Mouse (Mus musculus) neural tube, embryonic 14.5 days (tissue): ENCODE data around the gene Cfap69. TPM values are rescaled to one million over a fixed set of nuclear protein-coding genes. Genes with fewer than 3 reads are reported as not detected.

Experiments used
- ATAC-seq: fragments of 200-750 bp; cut with Nextera tagmentation; 2 replicates; pipeline ENCODE4 v1.8.0; 2017; ENCODE audit warnings: low read depth, mild to moderate bottlenecking, moderate TSS enrichment, moderate library complexity
- H3K27ac ChIP-seq: fragments of 300-500 bp; sonication (generic); 2 replicates; pipeline ENCODE4 v1.5.1; 2014; ENCODE audit warnings: low read depth, mild to moderate bottlenecking, control low read depth, low read length, moderate library complexity, mixed read lengths
- H3K27me3 ChIP-seq: fragments of 300-500 bp; sonication (generic); 2 replicates; pipeline ENCODE4 v1.6.1; 2014; ENCODE audit warnings: low read length; ENCODE audit not compliant: control insufficient read depth, insufficient read depth
- H3K36me3 ChIP-seq: fragments of 300-500 bp; sonication (generic); 2 replicates; pipeline ENCODE4 v1.6.1; 2014; ENCODE audit warnings: low read length, mixed read lengths; ENCODE audit not compliant: control insufficient read depth, insufficient read depth
- H3K4me1 ChIP-seq: fragments of 300-500 bp; sonication (generic); 2 replicates; pipeline ENCODE4 v1.6.1; 2014; ENCODE audit warnings: low read length; ENCODE audit not compliant: control insufficient read depth, insufficient read depth
- H3K4me2 ChIP-seq: fragments of 300-500 bp; sonication (generic); 2 replicates; pipeline ENCODE4 v1.6.1; 2014; ENCODE audit warnings: mild to moderate bottlenecking, low read depth, low read length, control low read depth
- H3K4me3 ChIP-seq: fragments of 300-500 bp; sonication (generic); 2 replicates; pipeline ENCODE4 v1.5.1; 2014; ENCODE audit warnings: low read depth, low read length, control low read depth, mixed read lengths
- H3K9ac ChIP-seq: fragments of 300-500 bp; sonication (generic); replicated peaks from 2 replicates; pipeline ENCODE4 v1.6.1; 2014; ENCODE audit warnings: low read depth, mild to moderate bottlenecking, control low read depth, low read length, mixed read lengths
- H3K9me3 ChIP-seq: fragments of 300-500 bp; sonication (generic); 2 replicates; pipeline ENCODE4 v1.6.1; 2016; ENCODE audit warnings: low read length; ENCODE audit not compliant: control insufficient read depth
- WGBS: fragments of 180-500 bp; shearing (Covaris S2); extraction: QIAGEN DNeasy Blood & Tissue Kit; methylation state at CpG from one replicate; pipeline ENCODE4 v1.1.7; 2014; 5-methylcytosine and 5-hydroxymethylcytosine counted together
- polyA plus RNA-seq: library from polyadenylated mRNA; unstranded; fragments of >200 nt; fragmentation: Nextera tagmentation; extraction: Ambion mirVana; gene quantifications from 2 replicates; pipeline ENCODE4 v1.2.1, GENCODE M21; 2014

Cfap69 gene
- polyA plus RNA-seq, 1 experiment from 2014 or later = 14.2 TPM

DNA sequence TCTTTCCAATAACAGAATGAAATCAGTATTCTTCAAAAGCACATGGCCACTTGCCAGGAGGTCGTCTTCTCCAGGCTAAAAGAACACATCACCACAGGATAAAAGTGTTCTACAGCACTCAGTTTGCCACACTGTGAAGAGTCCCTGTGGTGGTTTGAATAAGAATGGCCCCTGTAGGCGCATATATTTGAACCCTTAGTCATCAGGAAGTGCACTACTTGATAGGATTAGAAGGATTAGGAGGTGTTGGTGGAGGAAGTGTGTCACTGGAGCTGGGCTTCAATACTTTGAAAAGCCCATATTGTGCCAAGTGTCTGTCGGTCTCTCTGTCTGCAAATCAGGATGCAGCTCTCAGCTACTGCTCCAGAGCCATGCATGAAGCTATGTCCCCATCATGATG is 123.7 kb downstream of the Cfap69 start:
- H3K36me3 ChIP-seq = peaks cover 14% of the 10 kb centered on the region; the same call in 1 of the 2 replicates
- no peaks in the 10 kb centered on the region for H3K4me1 ChIP-seq
- H3K9ac ChIP-seq = no peak overlapping the region
- H3K27me3 ChIP-seq = no peaks in the 10 kb centered on the region
- H3K9me3 ChIP-seq = no peaks in the 10 kb centered on the region
- no peak overlapping the region for H3K4me3 ChIP-seq
- H3K4me2 ChIP-seq = no peak overlapping the region
- ATAC-seq = no peak
- no peak overlapping the region for H3K27ac ChIP-seq
- whole genome bisulfite sequencing = 80% methylated on average over 3 of the region's 3 CpGs

DNA sequence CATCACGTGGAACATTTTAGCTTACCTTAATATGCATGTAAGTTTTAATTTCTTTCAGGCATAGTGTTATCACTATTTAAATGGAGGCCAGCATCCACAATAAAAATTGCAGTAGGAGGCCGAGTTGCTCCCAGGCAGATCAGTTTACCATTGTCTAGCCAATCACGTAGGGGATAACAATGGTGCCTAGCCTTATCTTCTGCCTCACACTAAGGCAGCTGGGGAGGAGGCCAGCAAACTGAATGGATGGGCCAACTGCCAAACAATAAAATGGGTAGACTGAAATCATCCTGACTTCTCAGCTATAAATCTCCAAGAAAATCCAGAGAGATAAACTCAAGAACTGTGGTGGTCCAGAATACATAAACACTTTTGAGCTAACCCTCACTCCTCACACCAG is 124.3 kb downstream of the Cfap69 start:
- WGBS = 71% methylated on average over 3 of the region's 3 CpGs
- H3K9me3 ChIP-seq = no peaks in the 10 kb centered on the region
- H3K9ac ChIP-seq = no peak overlapping the region
- no peak overlapping the region for H3K4me2 ChIP-seq
- H3K36me3 ChIP-seq = peaks cover 14% of the 10 kb centered on the region; the same call in 1 of the 2 replicates
- H3K4me3 ChIP-seq = no peak overlapping the region
- no peaks in the 10 kb centered on the region for H3K27me3 ChIP-seq
- no peak overlapping the region for H3K27ac ChIP-seq
- no peaks in the 10 kb centered on the region for H3K4me1 ChIP-seq
- ATAC-seq = no peak

DNA sequence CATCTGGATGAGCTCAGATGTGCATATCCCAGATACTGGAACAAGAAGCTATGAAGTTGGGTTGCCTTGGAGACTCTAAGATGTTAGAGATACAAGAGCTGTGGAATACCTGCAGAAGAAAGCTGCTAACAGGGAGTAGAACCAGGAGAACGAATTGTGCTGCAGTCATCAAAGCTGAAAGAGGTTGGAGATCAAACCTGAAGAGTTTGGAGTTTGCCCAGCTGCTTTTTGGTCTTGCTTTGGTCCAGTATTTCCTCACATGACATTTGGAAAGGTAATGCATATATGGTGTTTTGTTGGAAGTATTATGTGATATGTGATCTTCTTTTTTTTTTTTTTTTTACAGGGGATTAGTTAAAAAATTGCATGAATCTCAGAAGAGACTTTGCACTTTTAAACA is 127.9 kb downstream of the Cfap69 start:
- no peaks in the 10 kb centered on the region for H3K27me3 ChIP-seq
- 0 out of 2 replicates have a peak, but pooled peaks cover 3% of the 10 kb centered on the region for H3K36me3 ChIP-seq
- no peaks in the 10 kb centered on the region for H3K9me3 ChIP-seq
- H3K9ac ChIP-seq = no peak overlapping the region
- no peaks in the 10 kb centered on the region for H3K4me1 ChIP-seq
- ATAC-seq = no peak
- H3K4me2 ChIP-seq = no peak overlapping the region
- 97% methylated on average over 1 of the region's 1 CpGs for WGBS
- H3K27ac ChIP-seq = no peak overlapping the region
- H3K4me3 ChIP-seq = no peak overlapping the region

DNA sequence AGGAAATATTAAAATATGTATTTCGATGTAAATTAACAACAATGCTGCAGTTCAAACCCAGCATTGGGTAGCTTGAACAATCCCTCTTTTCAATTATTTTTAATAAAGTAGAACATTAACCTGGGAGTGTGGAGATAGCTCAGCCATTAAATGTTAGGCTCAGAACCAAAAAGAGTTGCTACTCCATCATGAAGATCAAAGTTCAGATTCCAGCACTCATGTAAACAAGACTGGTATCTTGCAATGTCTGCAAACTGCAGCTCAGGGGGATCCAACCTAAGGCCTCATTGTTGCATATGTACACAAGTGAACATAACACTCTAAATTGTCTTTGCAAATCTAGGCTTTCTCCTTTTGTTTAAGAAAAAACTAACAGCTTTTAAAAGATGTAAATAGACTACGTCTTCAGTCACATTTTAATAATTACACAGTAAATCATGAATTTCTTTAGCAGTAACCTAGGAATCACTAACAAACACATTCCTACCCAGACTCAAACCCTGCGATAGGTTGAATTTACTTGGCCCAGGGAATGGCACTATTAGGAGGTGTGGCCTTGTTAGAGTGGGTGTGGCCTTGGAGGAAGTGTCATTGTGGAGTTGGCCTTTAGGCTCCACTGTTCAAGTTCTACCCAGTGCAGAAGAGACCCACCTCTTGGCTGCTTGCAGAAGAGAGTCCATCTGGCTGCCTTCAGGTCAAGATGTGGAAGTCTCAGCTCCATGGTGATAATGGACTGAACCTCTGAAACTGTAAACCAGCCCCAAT is 130.2 kb downstream of the Cfap69 start:
- ATAC-seq = no peak
- Histone ChIP-seq H3K36me3 (no peaks in the 10 kb centered on the region), H3K4me2 (no peak overlapping the region), H3K27ac (no peak overlapping the region), H3K9ac (no peak overlapping the region), H3K4me1 (no peaks in the 10 kb centered on the region), H3K27me3 (no peaks in the 10 kb centered on the region), H3K4me3 (no peak overlapping the region), H3K9me3 (no peaks in the 10 kb centered on the region)
- WGBS = 94% methylated on average over 3 of the region's 3 CpGs

Other genes with a start within 250 kb of the Cfap69 start
- 51.9 and 53.5 TPM in 2 replicates for gene Cdk14, start 243.9 kb downstream of the Cfap69 start, polyA plus RNA-seq
- gene 1700015F17Rik, start 185.1 kb downstream of the Cfap69 start, polyA plus RNA-seq = 0.33 TPM in 1 of 2 replicates, not detected in the other
- gene Cldn12, start 149.3 kb downstream of the Cfap69 start, polyA plus RNA-seq = 17.0 and 19.3 TPM in 2 replicates
- 21.7 and 23.4 TPM in 2 replicates for gene Gtpbp10, start 104.7 kb downstream of the Cfap69 start, polyA plus RNA-seq
- 14.1 and 14.9 TPM in 2 replicates for gene Gm8773, start 90.4 kb downstream of the Cfap69 start, polyA plus RNA-seq
- 7.5 and 9.5 TPM in 2 replicates for gene Steap2, start 30.3 kb upstream of the Cfap69 start, polyA plus RNA-seq
- gene Steap1, start 85.1 kb upstream of the Cfap69 start, polyA plus RNA-seq = 0.88 and 1.8 TPM in 2 replicates